Mouse (Mus musculus): Measurements from ENCODE around the gene Brca2.

- TF ChIP-seq CTCF (conservative IDR thresholded peaks at IDR 0.05; ENCODE audit: insufficient read depth, insufficient read length, low read depth, low read length) (0 out of 2 replicates have a peak, but pooled peaks have one; percentile 9), POLR2A (IDR thresholded peaks at IDR 0.05; ENCODE audit: low read depth, low read length) (no peak)
These were observed 2.9 kb upstream of the Brca2 start for GRCm38 (mm10) chr5:150519551-150519950.

All from kidney, adult 2 months (tissue).